Mouse (Mus musculus) embryo, embryonic 11 days (tissue): Measurements from ENCODE around the gene Nek10.
A peak's percentile ranks its signal among the peaks of the same experiment; 100 is the strongest.
"Not testable (repeated sequence)": the region's sequence is repeated elsewhere in the genome, so short reads cannot be mapped to it uniquely, and the experiment has no call there.

Experiments
- DNase-seq: peaks from one replicate; pipeline ENCODE4 v3.0.0-alpha.2; 2015

Gene Nek10

DNA sequence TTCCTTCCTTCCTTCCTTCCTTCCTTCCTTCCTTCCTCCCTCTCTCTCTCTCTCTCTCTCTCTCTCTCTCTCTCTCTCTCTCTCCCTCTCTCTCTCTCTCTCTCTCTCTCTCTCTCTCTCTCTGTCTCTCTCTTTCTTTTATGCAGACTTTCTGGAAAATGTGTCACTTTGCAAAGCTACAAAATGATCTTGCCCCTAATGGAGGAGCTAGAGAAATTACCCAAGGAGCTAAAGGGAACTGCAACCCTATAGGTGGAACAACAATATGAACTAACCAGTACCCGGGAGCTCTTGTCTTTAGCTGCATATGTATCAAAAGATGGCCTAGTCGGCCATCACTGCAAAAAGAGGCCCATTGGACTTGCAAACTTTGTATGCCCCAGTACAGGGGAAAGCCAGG is at the start of gene Nek10:
Gene Nek10, plus strand, starts transcription at position 301 of the 400 bp plus-strand sequence.
- not testable (repeated sequence) for DNase-seq

- no peak for DNase-seq
Measured at GRCm38 (mm10) chr14:14781169-14781568, 22.0 kb upstream of the Nek10 start.

DNA sequence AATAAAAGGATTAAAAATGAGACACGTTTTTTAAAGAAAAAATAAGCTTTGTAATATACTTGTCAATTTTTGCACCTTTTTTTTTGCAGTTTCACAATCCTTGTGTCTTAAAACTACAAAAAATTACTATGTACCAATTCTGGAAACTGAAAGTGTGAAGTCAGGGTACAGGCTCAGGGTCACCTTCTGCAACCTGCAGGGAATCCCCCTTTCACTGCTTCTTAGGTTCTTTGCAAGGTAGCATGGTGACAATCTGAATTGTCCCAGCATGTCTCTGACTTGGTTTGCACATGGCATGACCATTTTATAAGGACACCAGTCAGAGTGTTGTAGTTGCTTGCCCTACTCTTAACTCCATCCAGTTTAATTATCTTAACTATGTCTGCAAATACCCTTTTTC is 19.0 kb upstream of the Nek10 start:
- no peak for DNase-seq

GRCm38 (mm10) chr14:14786979-14787378 is 16.2 kb upstream of the Nek10 start:
- no peak for DNase-seq

- DNase-seq: no peak
Measured at GRCm38 (mm10) chr14:14789840-14790470, 13.3 kb upstream of the Nek10 start.

DNA sequence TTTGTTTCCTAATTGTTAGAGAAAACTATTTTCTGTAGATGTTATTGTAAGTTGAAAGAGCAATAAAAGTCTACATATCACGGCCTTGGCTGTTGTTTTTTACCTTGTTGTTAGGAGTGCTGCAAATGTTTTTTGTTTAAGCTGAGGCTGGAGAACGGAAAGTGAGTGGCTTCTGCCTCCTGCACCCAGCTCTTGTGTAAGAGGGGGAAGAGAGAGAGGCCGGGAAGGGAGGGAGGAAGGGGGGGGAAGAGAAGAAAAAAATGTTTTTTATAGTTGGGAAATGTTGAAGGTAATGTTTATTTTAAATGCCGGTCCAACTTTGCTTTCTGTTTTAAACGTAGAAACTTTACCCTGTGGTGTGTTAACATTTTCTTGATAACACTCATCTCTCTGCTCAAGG is 3.4 kb upstream of the Nek10 start:
- DNase-seq: no peak

GRCm38 (mm10) chr14:14800332-14800731 is 2.9 kb upstream of the Nek10 start:
- DNase-seq: no peak

DNA sequence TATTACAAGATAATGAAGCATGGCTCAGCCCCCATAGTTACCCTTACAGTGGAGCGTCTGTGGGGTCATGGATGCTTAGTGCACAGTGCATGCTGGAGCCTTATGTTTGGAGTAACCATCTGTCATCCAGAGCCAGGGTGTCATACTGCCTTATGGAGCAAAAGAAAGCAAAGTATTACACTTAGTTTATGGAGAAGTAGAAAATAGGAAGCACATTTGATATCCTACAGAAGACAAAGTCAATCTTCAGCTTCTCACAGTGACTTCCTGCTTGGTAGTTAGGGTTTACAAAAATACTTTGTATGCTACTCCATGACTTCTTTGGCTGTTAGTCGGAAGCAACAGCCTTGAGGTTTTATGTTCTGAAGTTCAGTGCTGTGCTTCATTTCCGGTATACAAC is 2.4 kb upstream of the Nek10 start:
- DNase-seq: no peak

DNA sequence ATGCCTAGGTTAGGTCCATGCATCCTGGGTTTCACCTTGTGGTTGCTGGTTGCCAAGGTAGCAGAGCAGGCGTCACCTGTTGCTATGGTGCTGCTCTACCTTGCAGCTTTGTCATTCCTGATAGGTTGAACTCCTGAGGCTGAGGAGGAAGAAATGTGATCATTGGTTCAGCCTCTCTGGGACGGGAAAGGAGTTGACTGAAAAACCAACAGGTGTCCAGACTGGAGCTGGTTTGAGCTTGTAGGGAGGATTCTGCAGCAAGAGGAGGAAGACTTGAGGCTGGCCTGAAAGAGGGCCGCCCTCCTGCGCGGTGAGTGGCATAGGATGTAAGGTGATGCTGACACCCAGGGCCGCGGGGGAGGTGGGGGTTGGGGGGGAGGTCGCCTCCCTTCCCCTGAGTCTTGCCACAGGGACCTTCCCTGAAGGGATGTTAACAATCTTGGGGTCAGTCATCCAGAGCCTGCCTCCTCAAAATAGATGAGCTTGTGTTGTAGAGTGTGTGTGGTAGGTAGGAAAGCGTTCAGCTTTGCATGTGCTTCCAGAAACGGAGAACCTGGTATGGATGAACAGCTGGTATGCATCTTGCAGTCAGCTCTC is 804 bp downstream of the Nek10 start:
- peak; percentile 46 for DNase-seq

DNA sequence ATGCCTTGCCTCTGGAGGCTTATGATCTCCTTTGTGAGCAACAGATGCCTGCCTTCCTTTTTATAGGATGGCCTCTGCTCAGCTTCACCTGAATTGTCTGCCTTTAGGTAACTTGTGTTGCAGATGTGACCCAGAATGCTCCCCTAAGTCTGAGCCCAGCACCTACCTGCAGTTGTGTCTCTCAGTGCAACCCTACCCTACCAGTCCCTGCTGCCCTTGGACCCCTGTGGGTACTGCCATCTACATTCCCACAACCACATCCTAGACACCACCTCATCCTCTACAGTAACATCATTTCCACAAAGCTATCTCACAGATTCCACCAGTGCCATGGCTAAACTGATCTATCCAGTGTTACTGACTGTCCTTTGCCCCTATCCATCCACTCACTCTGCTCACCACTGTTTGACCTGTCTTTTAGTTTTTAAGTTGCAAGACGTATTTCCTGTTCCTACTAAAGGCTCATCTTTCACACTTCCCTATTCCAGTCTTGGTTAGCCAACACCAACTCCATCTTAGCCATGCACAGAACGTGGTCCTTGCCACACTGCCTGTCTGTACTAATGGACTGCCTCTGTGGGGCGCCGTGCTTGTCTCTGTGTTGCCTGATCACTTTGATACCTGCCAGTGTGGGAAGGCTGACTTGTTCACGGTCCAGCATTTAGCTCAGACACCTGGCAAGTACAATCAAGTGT is 1.4 kb downstream of the Nek10 start:
- DNase-seq: no peak

- no peak for DNase-seq
Measured at GRCm38 (mm10) chr14:14832520-14833240, 29.5 kb downstream of the Nek10 start.

GRCm38 (mm10) chr14:14833498-14833897 is 30.3 kb downstream of the Nek10 start:
- DNase-seq: peak; percentile 7

- DNase-seq: no peak
Measured at GRCm38 (mm10) chr14:14834266-14834665, 31.1 kb downstream of the Nek10 start.

- no peak for DNase-seq
Measured at GRCm38 (mm10) chr14:14837627-14838026, 34.4 kb downstream of the Nek10 start.

DNA sequence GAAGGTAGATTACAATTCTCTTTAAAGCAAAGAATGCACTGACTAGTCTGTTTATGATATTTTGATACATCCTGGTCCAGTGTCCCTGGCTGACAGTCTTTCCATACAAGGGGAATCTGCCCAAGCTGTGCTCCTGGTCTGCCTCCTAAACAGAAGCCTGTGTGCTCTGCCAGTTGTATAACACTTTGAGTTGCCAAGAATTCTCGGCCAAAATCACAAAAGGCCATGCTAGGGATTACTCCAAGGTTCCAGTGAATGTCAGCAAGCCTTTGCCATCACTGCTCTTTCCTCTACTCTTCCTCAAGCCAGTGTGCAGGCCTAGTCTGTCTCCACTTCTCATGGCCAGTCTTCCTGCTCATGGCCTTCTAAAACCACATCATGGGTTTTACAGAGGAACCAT is 34.9 kb downstream of the Nek10 start:
- no peak for DNase-seq

GRCm38 (mm10) chr14:14842734-14843530 is 39.7 kb downstream of the Nek10 start:
- DNase-seq: no peak

DNA sequence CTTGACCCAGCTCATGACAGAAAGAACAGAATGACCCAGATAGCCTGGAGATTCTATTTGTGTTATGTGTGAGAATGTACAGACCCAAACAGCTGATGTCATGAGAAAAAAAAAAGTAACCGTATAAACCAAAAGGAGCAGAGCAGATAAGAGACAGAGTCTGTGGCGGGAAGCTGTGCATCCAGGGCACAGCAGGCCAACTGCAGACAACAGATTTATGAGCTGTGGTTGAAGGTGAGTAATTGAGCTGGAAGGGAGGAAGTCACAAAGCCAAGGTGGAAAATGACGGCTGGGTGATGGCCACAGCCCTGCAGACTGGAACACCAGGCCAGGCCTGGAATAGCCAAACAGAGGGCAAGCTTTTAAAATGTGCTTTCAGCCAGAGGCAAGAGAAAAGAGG is 49.6 kb downstream of the Nek10 start:
- no peak for DNase-seq

DNA sequence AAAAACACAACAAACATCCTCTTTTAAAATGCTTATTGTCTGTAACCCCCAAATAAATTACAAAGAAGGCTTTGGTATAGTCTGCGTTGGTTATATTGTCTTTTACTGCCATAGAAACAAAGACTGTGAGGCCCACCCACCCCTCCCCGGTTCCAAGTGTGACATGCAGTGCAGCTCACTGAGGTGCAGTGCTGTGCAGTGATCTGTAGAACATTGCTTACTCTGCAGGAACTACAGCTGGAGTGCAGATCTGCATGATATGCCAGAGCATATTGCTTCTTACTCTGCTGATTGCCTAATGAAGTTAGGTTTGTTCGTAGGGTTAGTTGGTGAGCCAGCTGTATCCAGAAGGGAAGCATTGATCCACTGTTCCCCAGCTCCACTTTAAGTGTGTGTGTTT is 57.1 kb downstream of the Nek10 start:
- DNase-seq: no peak

DNA sequence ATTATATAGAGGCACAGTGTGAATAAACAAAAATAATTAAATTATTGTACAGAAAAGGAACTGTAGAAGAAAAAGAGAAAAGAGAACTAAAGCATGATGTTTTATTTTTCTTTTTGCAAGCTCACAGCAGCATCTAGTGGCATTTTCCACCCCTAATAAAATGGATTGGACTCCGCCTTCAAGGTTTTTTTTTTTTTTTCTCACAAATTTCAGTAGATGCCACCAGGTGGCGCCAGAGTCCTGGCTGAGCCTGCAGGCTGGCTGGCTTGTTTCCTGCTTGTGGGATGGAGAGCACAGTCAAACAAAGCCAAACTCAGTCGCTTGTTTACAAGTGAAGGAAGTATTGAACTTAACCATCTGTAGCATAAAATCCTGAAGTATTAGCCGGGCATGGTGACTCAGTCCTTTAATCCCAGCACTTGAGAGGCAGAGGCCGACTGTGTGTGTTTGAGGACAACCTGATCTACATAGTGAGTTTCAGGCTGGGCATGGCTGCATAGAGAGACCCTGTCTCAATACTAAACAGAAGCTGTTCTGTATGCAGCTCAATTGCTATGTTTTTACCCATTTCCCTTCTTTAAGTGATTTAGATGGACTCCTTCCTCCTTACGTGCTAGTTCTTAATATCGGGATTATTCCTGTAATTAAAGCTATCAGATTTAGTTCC is 60.6 kb downstream of the Nek10 start:
- peak; percentile 83 for DNase-seq

DNA sequence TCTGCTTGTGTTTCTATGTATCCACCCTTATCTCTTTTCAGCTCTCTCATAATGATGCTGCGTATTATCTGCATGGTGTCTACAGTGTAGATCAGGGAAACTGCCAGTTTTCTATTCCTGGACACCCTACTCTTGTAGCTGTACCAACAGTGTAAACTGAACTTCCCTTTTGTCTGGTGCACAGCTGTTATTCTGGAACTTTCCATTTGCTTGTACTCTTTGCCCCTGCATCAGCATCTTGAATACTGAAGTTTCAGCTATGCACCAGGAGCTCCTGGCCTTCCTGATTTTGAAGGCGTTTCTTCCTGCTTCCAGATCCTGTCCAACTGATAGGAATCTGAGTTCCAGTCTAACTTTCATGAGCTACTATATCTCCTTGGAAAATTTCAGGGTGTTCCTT is 66.0 kb downstream of the Nek10 start:
- no peak for DNase-seq

DNA sequence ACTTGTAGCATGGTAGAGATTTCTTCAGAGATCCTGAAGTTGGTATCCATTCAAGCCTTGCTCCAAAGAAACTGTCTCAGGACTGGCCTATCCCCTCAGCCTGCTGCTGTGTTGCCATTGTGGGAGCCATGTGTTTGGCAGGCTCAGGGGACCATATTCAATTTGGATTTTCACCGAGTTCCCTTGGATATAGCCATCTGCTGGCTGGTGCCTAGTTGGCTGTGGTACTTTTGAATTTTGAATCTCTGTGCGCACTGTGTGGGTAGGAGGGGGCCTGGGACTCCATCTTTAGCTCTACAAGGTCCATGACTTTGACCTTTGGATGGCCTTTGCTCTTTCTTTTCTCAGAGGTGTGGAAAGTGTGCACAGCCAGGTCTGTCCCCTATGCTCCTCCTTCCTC is 66.8 kb downstream of the Nek10 start:
- DNase-seq: no peak

DNA sequence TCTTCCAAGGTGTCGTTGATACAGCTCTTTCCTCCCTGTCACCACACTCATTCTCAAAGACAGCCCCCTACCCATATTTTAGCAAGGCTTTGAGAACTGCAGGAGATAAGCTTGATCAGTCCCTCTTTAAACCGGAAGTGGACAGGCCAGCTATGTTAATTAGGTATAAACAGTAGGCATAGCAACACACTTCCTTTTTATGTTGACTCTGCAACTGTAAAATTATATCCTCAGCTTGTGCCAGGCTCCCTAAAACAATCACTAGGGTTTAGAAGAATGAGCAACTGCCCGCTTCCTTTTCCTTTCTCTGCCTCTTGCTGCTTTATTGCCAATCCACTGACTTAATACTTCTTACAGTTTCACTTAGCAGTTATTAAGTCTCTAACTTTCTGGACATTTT is 67.2 kb downstream of the Nek10 start:
- DNase-seq: no peak
